Mouse (Mus musculus) Patski (cell line): ENCODE data around the gene Sertad2. TPM values are rescaled to one million over a fixed set of nuclear protein-coding genes. Genes with fewer than 3 reads are reported as not detected.

Source experiments
- ATAC-seq: fragments of 100-300 bp; one replicate; pipeline ENCODE4 v1.8.0; 2021
- CTCF ChIA-PET: fragments of 350-600 bp; sonication (Branson Sonifier 250); formaldehyde crosslinking; loops from one replicate; lab custom pipeline; 2022; ENCODE audit warnings: inconsistent platforms; lab: Charles Lee
- POLR2A ChIA-PET: fragments of 350-600 bp; sonication (Branson Sonifier 250); formaldehyde crosslinking; loops from one replicate; lab custom pipeline; 2022; ENCODE audit warnings: antibody characterized with exemption, inconsistent platforms; lab: Charles Lee
- DNase-seq: peaks from one replicate; pipeline ENCODE4 v3.0.0-alpha.2; 2011; ENCODE audit warnings: low read depth, low spot score
- H3K27me3 ChIP-seq: fragments of 371-371 bp; one replicate; pipeline ENCODE4 v1.5.1; 2021
- CTCF ChIP-seq: fragments of 100-300 bp; IDR thresholded peaks from one replicate; pipeline ENCODE4 v1.5.1; 2021
- in situ Hi-C: fragments of 300-500 bp; cut with MboI; formaldehyde crosslinking; loops from 3 replicates; pipeline ENCODE4 v1.11.1; 2018; ENCODE audit warnings: low pct_unique_long_range_greater_than_20kb, mixed read lengths
- polyA plus RNA-seq: library from polyadenylated mRNA; unstranded; gene quantifications from one replicate; pipeline ENCODE4 v1.2.3, GENCODE M21; 2021

The Sertad2 gene
- polyA plus RNA-seq, result 25.6 TPM

DNA sequence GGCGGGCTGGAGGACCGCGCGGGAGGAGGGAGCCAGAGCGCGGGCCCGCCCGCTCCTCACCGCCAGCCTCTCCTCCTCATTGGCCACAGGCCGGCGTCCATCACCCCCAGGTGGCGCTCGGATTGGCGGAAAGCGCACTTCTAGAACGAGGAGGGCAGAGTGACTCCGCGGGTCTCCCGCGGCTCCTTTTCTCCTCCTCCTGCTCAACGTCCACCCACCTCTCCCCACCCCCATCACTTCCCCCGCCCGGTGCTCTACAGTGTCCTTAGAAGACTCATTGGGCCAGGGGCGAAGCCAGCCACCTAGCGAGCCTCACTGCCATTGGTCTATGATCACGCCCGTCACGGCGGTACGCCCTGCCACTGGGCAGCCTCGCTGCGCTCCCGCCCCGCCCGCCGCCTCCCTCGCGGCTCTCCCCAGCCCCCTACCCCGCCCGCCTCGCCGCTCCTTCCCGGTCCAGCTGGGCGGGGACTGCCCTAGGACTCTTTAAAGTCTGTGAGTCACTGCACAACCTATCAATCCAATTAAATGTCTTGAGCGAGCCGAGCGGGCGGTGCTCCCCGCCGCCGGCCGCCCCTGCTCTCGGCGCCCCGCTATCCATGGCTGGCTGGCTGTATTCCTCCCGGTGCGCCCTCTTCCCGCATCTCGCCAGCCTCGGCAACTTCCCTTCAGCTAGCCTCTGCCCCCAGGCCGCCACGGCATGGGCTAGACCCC is at the start of gene Sertad2:
Sertad2 (plus strand) TSS at position 515 of the 714 bp plus-strand sequence.
- ATAC-seq, result peak; percentile 98
- CTCF ChIA-PET, result interaction anchor here (1.1 kb wide), 1 partner anchor 88 kb away, joined by 3 read pairs; no protein-coding TSS in a partner anchor
- in situ Hi-C loops, result loop anchor here (5.0 kb wide), 2 partner anchors 66 to 99 kb away; no protein-coding TSS in a partner anchor
- peak; percentile 99 for DNase-seq
- TF ChIP-seq CTCF, result no peak
- POLR2A ChIA-PET, result interaction anchor here (1.0 kb wide), 1 partner anchor 89 kb away, joined by 3 read pairs; no protein-coding TSS in a partner anchor
- no peaks in the 10 kb centered on the region for H3K27me3 ChIP-seq

DNA sequence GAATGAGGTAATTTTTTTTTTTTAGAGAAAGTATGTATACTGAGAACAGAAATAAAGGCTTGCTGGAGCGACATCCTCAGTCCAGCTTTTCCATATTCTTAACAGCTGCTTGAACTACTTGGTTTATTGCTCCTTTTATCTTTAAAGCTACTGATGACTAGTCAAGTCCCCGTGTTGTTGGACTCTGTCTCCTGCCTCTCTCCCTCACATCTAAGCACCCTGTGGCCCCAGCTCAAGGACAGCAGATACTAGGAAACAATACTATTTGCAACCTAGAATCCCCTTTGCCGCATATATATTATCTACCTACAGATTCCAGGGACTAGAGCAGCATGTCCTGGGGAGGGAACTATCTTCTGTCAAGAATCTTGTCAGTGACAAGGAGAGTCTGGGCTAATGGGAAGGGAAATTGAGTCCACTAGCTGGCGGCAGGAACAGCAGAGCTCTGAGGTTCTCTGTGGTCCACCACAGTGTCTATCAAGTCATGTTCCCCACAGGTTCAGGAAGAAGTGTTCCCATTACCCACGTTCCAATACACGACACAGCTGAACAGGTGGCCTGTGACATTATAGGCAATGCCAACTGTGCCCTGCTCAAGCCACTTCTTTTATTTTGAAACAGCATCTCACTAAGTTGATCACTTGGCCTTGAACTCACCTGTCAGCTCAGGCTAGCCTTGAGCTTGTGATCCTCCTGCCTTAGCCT is 49.0 kb upstream of the Sertad2 start:
- CTCF ChIA-PET, result no interaction called here
- H3K27me3 ChIP-seq, result no peaks in the 10 kb centered on the region
- DNase-seq (no peak), ATAC-seq (no peak)
- in situ Hi-C loops, result no loop called here
- POLR2A ChIA-PET, result no interaction called here
- no peak for TF ChIP-seq CTCF

DNA sequence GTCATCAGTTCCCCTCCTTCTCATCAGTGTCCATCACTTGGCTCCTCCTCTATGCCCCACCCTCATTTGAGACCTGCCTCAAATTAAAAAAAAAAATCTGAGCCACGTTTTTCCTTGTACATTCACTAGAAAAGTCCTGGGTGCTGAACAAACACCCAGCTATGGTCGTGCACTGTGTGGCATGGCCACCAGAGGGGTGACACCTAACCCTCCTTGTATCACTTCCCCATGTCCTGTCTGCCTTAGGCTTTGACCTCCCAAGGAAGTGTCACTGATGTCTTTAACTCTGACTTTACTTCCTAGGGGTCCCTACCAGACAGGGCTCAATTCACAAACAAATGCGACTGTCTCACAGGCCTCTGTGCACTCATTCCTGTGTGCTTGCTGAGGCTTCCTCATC is 42.5 kb upstream of the Sertad2 start:
- no peak for DNase-seq
- no peak for ATAC-seq
- H3K27me3 ChIP-seq, result no peaks in the 10 kb centered on the region
- in situ Hi-C loops, result no loop called here
- ChIA-PET CTCF (no interaction called here), POLR2A (no interaction called here)
- no peak for TF ChIP-seq CTCF

DNA sequence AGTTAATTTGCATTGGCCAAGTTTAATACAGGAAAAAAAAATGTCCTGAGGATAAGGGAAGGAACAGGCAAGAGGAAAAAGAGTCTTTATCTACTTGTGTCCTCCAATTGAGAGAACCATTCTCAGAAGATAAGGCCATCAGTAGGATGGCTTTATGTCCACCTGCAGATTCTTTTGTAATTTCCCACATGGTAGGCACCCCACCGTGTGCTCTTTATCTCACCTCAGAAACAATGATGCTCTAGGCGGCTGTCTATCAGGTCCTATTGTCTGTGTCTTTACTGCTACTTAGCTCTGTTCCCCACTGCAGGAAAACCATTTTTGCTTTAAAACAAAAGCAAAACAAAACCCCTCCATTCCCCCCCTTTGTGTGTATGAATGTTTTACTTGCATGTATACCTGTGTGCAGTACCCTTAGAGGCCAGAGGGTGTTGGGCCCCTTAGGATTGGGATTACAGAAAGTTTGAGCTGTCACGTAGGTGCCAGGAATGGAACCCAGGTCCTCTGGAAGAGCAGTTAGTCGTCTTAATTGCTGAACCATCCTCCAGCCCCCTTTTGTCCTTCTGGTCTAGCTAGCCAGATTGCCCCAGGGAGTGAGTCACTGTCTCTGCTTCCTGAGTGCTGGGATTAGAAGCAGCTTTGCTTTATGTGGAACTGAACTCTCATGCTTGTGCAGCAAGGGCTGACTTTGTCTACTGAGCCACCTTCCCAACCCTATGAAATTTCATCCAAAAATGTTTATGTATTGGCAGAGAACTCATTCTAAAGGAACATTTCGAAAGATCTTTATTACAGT is 41.7 kb upstream of the Sertad2 start:
- no peak for DNase-seq
- no peaks in the 10 kb centered on the region for H3K27me3 ChIP-seq
- ChIA-PET POLR2A (interaction anchor here (0.8 kb wide), 1 partner anchor 41 kb away, joined by 4 read pairs; no protein-coding TSS in a partner anchor), CTCF (interaction anchor here (0.9 kb wide), 1 partner anchor 18 kb away, joined by 3 read pairs; no protein-coding TSS in a partner anchor)
- no peak for ATAC-seq
- TF ChIP-seq CTCF, result no peak
- in situ Hi-C loops, result no loop called here

DNA sequence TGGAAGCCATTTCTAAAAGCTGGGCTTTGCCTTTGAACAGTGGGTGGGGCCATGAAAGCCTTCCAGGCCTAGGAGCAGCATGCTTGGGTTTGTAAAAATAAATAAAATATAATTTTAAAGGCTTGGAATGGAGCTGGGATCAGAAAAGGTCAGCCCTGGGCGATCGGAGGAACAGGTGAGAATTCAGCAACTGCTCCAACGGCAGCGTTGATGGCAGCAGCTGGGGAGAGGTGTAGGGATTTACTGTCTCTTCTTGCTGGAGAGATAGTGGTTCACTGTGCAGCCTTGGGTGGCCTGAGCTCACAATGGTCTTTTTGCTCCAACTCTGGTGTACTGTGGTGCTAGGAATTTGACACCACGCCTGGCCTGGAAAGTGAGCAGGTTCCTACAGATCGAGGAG is 29.5 kb upstream of the Sertad2 start:
- CTCF ChIA-PET, result interaction anchor here (1.4 kb wide), 1 partner anchor 14 kb away, joined by 3 read pairs; no protein-coding TSS in a partner anchor
- no peaks in the 10 kb centered on the region for H3K27me3 ChIP-seq
- in situ Hi-C loops, result no loop called here
- ATAC-seq (no peak), DNase-seq (no peak)
- TF ChIP-seq CTCF, result no peak
- POLR2A ChIA-PET, result no interaction called here

DNA sequence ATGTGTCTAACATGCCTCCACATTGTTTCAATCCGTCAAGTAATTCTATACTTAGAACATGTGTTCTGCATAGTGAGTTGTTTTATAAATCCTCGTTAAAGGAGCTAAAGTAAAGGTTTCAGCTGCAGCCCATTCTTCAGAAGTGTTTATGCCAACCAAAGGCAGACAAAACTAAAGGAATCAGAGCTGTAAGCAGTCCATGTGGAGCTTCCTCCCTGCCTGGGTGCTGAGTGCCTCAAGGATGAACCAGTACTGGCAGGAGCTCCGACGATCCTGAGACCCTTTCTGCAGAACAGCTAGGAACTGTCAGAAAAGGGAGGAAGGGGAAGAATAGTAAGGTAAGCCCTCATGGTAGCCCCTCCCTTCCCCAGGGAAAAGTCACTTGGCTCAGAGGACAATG is 28.3 kb upstream of the Sertad2 start:
- ChIA-PET CTCF (interaction anchor here (1.3 kb wide), 1 partner anchor 10 kb away, joined by 7 read pairs; no protein-coding TSS in a partner anchor), POLR2A (interaction anchor here (0.6 kb wide), 2 partner anchors 11 to 118 kb away, joined by 3 read pairs; no protein-coding TSS in a partner anchor)
- DNase-seq (no peak), ATAC-seq (no peak)
- in situ Hi-C loops, result no loop called here
- H3K27me3 ChIP-seq, result no peaks in the 10 kb centered on the region
- TF ChIP-seq CTCF, result no peak

DNA sequence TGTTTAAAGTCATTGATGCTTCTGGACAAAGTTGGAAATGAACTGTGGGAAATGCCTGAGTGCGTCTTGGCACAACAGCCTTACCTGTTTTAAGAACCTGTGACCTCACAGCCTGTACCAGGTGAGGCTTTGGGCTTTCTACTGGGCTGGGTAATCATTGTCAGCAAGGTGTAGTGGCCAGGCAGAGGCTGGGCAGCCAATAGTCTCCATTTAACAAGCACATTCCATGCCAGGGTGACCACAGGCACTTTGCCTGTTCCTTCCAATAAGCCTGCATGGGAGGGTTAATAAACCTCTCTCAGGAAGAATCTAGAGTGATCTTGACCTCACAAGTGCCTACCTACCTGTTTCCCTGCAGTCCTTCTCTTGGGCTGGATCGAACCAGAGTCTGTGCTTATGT is 21.7 kb upstream of the Sertad2 start:
- ChIA-PET CTCF (interaction anchor here (1.6 kb wide), 1 partner anchor 9 kb away, joined by 4 read pairs; no protein-coding TSS in a partner anchor), POLR2A (interaction anchor here (1.6 kb wide), 1 partner anchor 11 kb away, joined by 3 read pairs; no protein-coding TSS in a partner anchor)
- in situ Hi-C loops, result no loop called here
- ATAC-seq, result no peak
- TF ChIP-seq CTCF, result no peak
- no peaks in the 10 kb centered on the region for H3K27me3 ChIP-seq
- no peak for DNase-seq

DNA sequence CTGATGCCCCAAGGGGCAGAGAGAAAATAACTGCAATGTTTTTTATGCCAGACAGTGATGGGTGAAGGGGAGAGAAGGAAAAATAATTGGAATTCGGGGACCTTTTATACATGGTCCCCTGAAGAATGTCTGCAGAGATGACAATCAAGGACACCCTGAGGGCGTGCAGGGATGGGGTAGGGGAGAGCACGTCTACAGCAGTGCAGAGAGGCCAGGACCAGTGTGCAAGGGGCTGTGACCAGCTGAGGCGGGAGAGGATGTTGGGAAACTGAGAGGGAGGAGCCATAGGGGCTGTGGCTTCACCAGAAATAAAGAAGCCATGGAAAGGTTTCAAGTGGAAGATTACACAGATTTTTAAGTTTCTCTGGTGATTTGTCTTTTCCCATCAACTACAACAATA is 20.3 kb upstream of the Sertad2 start:
- in situ Hi-C loops, result no loop called here
- TF ChIP-seq CTCF, result no peak
- ATAC-seq (no peak), DNase-seq (no peak)
- ChIA-PET CTCF (interaction anchor here (1.6 kb wide), 1 partner anchor 11 kb away, joined by 4 read pairs; no protein-coding TSS in a partner anchor), POLR2A (no interaction called here)
- H3K27me3 ChIP-seq, result no peaks in the 10 kb centered on the region

DNA sequence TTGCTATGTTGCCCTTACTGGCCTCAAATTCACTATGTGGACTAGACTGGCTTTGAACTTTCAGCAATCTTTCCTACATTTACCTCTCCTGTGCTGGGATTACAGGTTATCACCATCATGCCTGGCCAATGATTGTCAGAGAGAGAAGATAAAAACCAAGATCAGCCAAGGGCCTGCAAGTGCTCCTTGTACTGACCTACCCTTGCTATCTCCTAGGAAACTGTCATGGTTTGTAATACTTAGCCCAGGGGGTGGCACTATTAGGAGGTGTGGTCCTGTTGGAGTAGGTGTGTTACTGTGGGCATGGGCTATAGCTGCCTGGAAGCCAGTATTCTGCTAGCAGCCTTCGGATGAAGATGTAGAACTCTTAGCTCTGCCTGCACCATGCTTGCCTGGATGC is 18.6 kb upstream of the Sertad2 start:
- CTCF ChIA-PET, result interaction anchor here (1.0 to 2.1 kb wide), 2 partner anchors 10 to 194 kb away, joined by 3 to 7 read pairs; no protein-coding TSS in a partner anchor
- no peak for TF ChIP-seq CTCF
- H3K27me3 ChIP-seq, result no peaks in the 10 kb centered on the region
- POLR2A ChIA-PET, result interaction anchor here (0.6 kb wide), 1 partner anchor 590 kb away, joined by 3 read pairs; no protein-coding TSS in a partner anchor
- in situ Hi-C loops, result no loop called here
- DNase-seq, result no peak
- no peak for ATAC-seq

DNA sequence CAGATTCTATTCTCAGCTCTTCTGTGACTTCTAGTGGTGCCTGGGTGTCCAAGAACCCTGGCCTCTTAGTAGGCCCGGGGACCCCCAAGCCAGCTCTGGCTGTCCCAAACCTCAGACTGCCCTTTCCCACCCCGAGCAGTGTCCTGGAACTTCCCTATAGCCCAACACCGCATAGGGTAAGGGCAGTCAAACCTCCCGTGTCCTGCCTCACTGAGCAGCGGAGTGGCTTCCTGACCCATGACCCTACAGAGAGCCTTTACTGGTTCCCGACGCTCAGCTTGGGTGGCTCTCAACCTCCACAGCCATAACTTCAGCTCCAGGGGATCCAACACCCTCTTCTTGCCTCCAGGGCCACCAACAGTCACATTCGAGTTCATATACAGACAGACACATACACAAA is 17.1 kb upstream of the Sertad2 start:
- no peak for ATAC-seq
- in situ Hi-C loops, result no loop called here
- CTCF ChIA-PET, result interaction anchor here (2.1 kb wide), 1 partner anchor 11 kb away, joined by 7 read pairs; no protein-coding TSS in a partner anchor
- H3K27me3 ChIP-seq, result no peaks in the 10 kb centered on the region
- POLR2A ChIA-PET, result interaction anchor here (1.1 kb wide), 1 partner anchor 11 kb away, joined by 3 read pairs; no protein-coding TSS in a partner anchor
- no peak for TF ChIP-seq CTCF
- DNase-seq, result no peak
